Mouse (Mus musculus): ENCODE measurements at regions not wholly inside any gene's neighbourhood (a gene's known extent, or its start where the extent isn't known, plus 50 kb on each side); places are given as distances from the start of the nearest gene placed in this dataset.

- DNase-seq (ENCODE audit: low spot score in 2 of 2) = no peak
Observed at GRCm38 (mm10) chr7:136153621-136154020, 437.5 kb upstream of the Mki67 start.

DNA sequence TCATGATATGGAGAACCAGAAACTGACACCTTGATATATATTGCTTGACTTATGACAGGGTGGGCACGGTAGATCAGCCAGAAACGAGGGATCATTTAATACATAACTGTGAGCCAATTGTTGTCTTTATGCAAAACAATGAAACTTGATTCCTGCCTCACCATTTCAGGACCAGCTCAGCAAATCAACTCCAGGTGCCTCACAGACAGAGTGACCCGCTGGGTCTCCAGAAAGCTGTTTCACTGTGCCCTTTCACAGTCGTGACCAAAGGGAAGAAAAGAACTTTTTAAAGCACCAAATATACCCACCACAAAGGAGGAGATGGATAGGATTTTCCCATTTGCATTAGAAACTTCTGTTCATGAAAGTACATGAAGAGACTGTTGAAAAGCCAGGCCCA, 443.0 kb upstream of the Mki67 start:
- DNase-seq (ENCODE audit: low spot score in 2 of 2) = no peak

DNA sequence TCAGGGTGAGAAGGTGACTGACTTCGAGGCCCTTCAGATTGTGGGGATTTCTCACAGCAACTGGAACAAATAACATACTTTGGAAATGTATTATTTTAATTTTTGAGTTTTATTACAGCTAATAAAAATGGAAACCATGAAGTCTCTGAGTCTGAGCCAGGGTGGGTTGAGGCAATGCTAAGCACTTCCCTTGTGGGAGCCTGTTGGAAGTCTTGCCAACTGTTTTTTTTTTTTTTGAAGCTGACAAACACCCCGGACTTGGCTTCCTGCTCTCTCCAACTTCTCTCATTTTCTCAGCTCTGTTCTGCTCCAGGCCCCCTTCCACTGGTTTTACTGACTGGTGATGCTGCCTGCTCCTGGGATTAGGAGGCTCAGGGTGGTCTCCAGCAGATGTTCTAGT, 445.4 kb upstream of the Mki67 start:
- no peak for DNase-seq (ENCODE audit: low spot score in 2 of 2)

GRCm38 (mm10) chr7:136164834-136165233, 448.7 kb upstream of the Mki67 start:
- DNase-seq (ENCODE audit: low spot score in 2 of 2) = no peak

DNA sequence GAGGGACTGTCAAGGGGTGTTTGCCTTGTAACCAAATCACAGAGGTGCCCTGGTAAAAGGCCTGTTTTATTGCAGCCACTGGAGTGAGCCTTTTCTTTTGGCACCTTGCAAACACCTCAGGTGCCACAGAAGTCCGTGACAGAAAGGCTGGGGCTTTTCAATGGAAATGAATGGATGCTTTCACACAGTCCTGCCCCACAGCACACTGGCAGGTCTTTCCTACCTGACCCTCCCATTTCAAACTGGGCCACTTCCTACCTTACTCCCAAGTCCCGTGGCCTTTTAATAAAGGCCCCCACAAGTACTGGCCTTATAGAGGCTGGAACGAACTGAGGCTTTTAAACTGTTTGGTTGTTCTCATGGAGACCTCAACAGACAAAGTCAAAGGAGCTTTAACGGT, 453.1 kb upstream of the Mki67 start:
- DNase-seq (ENCODE audit: low spot score in 2 of 2) = no peak

DNA sequence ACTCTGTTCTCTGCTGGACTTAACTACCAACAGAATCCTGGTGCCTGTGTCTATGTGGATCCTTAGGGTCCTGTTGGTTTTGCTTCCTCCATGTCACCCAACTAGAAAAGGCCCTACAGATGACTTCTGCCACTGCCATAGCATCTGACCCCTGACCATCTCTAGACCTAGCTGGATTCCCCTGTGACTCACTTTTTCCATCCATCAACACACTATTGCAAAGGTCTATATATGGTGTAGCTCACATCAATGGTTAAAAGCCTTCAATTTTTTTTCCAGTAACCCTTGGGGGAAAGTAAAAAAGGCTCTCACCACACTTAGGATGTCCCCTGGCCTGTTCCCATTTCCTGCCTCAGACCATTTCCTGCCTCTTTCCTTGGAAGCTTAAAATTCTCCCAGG, 460.2 kb upstream of the Mki67 start:
- no peak for DNase-seq (ENCODE audit: low spot score in 2 of 2)

DNA sequence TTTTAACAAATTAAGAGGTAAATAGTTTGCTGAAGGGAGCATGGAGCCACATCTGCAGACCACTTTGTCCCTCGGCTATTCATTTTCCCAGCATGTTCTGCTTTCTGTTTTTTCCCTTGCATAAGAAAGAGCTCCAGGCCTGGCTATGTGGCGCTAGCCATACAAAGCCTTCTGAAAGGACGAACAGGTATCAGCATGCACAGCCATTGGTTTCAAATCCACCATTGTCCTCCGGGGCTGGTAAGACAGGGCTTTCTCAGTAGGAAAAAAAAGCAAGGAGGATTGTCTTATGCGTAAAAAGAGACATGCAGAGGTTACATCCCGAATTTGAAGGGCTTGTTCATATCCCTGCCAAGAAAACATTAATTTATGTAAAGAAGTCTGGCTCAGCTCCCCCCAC, 464.8 kb upstream of the Mki67 start:
- no peak for DNase-seq (ENCODE audit: low spot score in 2 of 2)

DNA sequence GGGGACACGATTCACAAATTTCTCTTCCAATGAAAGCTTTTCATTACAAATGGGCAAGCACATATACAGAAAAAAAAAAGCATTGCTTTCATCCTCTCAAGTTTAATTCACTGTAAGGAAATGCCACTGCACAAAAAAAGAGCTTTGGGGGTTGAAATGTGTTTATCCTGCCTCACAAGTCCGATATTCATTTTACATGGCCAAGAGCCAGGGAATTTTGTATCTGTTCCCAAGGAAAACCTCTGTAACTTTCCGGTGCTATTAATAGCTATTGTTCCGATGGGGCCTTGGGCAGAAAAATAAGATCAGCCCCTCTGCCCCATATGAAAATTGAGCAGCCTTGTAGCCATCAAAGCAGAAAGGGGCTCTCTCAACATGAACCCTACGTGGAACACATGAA, 465.9 kb upstream of the Mki67 start:
- DNase-seq (ENCODE audit: low spot score in 2 of 2) = no peak

- DNase-seq (ENCODE audit: low spot score in 2 of 2) = no peak
Observed at GRCm38 (mm10) chr7:136196424-136197160, 480.4 kb upstream of the Mki67 start.

DNA sequence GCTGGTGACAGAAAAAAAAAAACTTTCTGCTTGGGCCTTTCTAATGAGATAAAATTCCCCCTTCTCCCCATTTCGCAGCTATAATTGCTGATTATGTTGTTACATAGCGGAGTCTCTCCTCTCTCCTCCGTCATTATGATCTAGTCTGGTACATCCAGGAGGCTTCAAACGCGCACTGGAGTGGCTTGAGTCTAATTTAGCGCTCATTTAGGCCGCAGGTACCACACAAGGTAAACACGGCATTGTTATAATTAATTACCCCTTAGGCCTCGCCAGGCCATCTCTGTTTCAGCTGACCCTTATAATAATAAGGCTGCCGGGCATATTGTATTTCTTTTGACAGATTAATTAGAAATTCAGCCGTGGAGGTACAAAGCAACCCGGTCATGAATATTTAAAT, 492.7 kb upstream of the Mki67 start:
- no peak for DNase-seq (ENCODE audit: low spot score in 2 of 2)

DNA sequence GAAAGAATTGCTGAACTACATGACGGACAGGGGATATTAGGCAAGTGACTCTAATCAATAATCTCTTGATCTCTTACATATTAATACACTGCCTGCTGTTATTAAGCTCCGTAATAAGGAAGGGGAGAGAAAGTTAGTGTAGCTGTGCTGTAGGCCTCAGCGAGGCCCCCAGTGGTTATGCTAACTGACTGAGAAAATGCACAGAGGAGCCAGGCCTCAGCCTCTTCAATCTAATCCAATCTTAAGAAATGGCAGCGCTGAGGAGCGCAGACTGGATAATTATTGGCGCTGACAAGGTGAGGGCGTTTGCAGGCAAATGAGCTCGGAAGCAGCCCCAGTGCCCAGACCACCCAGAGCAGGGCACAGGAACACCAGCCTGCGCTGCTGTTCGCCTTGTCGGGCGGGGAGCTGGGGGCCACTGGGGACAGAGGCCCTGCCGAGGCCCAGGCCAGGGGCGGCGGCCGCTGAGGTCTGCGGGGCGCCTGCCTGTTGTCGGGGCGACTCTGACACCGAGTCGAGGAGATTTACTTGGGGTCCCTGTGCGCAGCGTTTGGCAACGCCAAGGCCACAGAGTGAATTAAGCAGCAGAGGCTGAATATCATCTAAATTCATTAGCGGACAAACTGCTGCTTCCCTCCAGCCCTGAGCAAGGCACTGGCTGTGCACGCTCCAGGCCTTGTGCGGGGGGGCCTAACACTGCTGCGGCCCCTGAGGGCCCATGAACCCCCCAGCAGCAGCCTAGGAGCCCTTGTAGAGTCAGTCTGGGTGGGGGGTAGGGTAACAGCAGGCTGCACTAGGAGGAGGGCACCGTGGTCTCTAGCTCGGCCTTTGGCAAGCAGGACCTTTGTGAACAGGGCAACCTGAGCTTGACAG, 493.4 kb upstream of the Mki67 start:
- DNase-seq (ENCODE audit: low spot score in 2 of 2) = no peak

GRCm38 (mm10) chr7:136212492-136212891, 496.3 kb upstream of the Mki67 start:
- DNase-seq (ENCODE audit: low spot score in 2 of 2) = no peak

- DNase-seq (ENCODE audit: low spot score in 2 of 2) = no peak
Observed at GRCm38 (mm10) chr7:136213057-136213961, 497.1 kb upstream of the Mki67 start.

GRCm38 (mm10) chr7:136213962-136214308, 497.8 kb upstream of the Mki67 start:
- no peak for DNase-seq (ENCODE audit: low spot score in 2 of 2)

DNA sequence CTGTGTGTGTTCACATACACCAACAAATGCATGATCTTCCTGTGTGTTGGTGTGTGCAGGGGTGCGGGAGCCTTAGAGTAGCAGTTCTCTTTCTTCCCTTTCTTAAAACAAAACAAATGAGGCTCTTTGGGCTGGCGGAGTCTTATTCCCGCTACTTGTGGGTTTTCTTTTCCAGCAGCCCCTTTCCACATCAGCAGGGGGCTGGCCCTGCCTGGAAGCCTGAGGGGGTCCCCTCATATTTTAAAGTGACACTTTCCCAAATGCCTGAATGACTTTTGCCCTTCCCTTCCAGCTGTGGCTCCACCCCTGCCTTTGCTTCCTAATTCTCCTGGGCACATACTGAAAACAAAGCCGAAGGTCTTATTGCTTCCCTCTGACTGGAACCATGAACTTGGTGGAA, 498.3 kb upstream of the Mki67 start:
- DNase-seq (ENCODE audit: low spot score in 2 of 2) = no peak

DNA sequence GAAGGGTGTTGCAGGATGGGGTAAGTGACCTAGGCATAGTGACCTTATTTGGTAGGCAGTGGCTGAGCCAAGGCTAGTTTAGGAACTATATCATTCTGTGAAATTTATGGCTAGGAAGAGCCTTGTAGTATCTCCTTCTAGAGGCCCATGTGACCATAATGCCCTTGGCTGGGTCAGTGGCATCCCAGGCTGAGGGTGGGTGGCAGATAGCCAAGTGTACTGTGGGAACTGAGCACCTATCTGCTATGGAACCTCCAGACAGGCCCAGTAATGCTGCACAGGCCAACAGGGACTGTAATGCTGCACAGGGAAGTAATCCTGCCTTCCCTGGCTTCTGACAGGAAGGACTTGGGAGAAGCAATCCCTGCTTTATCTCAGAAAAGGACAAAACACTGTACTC, 500.6 kb upstream of the Mki67 start:
- no peak for DNase-seq (ENCODE audit: low spot score in 2 of 2)

GRCm38 (mm10) chr7:136219564-136220244, 503.5 kb upstream of the Mki67 start:
- DNase-seq (ENCODE audit: low spot score in 2 of 2) = no peak

DNA sequence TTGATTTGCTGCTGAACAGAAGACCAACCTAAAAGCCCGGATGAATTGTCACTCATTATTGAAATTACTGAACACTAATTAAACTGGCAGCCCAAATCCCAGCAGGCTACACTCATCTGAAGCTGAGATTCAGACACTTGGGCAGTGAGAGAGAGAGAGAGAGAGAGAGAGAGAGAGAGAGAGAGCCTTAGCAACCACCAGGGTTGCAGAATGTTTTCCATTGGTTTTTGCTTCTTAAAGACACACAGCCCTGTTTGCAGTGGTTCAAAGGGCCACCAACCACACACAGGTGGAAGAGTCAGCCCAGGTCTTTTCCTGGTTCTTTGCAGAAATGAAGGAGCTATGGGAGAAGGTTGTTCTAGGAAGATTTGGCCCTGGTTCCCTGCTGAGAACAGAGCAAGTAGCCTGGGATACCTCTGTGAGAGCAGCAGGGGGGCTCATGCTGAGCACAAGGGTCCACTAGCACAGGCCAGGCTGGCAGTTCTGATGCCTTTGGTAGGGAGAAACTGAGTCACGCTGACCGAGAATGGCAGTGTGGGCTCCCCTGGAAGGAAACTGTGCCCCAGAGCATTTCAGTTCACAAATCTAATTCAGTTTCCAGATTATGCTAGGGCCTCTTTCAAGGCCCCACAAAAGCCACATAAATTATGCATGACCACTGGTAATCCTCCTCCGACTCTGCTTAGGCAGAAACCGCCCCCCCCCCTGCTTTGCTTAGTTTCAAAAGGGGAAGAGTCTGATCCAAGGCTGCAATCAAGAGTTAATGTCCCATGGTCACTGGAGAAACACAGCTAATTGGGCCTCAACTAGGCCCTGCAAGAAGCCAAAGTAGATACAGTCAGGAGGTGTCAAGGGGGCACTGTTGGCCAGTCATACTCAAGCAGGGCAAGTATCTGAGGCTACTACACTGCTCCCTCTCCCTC, 504.3 kb upstream of the Mki67 start:
- no peak for DNase-seq (ENCODE audit: low spot score in 2 of 2)

GRCm38 (mm10) chr7:136221620-136222019, 505.5 kb upstream of the Mki67 start:
- DNase-seq (ENCODE audit: low spot score in 2 of 2) = no peak

GRCm38 (mm10) chr7:136226031-136226430, 509.9 kb upstream of the Mki67 start:
- DNase-seq (ENCODE audit: low spot score in 2 of 2) = no peak
